Mouse (Mus musculus): ENCODE results near the gene Hyal1.

Gene Hyal1

DNA sequence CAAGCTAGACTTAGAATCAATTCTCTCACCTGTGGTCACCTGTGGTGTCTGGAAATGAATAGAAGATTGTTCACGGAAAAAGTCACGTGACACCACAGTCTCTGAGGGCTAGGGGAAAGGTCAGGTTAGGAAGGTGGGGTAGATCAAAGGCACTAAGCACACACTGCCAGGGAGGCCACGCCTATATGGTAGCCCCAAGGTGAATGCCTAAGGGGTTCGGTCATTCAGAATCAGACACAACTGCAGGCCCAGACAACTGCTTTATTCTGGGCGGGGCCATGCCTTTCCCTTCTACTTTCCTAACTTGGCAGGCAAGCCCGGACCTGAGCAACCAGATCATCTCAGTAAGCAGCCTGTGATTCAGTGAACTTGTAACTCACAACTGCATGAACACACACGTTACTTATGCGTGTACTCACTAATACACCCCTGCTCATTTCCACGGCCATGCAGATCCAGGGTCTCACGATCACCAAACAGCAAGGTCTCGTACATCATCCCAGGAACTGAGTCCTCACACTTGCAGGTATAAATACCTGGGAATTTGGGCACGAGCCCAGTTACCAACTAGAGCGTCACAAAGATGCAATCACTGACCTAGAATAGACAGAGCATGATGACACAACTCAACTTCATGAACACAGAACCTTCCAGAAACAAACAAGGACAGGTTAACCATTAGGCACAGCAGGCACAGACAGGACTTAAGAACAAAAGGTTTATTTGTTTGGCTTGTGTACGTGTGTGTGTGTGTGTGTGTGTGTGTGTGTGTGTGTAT lies 959 bp upstream of the Hyal1 start:
- no peak for DNase-seq

DNA sequence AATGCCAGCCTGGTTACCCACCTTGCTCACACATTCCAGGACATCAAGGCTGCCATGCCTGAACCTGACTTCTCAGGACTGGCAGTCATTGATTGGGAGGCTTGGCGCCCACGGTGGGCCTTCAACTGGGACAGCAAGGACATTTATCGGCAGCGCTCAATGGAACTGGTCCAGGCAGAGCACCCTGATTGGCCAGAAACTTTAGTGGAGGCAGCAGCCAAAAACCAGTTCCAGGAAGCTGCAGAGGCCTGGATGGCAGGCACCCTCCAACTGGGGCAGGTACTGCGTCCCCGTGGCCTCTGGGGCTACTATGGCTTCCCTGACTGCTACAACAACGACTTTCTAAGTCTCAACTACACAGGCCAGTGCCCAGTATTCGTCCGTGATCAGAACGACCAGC lies 1.1 kb downstream of the Hyal1 start:
- DNase-seq = no peak

DNA sequence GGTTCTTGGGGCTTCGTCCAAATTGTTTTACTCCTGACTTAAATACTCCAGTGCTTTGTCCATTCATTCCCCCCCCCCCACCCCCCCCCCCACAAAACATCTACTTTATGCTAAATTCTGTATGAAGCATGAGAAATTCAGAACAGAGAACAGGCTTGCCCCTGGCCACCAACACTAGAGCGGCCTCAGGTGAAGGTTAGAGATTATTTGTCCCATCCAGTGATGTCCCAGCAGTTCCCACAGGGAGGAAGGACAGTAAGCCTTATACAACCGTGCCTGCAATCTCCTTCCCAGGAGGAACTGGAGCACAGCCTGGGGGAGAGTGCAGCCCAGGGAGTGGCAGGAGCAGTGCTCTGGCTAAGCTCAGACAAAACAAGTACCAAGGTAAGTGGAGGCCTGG lies 1.9 kb downstream of the Hyal1 start, which contains the start of gene Naa80:
TSS of gene Naa80 (plus strand) at position 301 of the 400 bp plus-strand sequence.
- DNase-seq = no peak

DNA sequence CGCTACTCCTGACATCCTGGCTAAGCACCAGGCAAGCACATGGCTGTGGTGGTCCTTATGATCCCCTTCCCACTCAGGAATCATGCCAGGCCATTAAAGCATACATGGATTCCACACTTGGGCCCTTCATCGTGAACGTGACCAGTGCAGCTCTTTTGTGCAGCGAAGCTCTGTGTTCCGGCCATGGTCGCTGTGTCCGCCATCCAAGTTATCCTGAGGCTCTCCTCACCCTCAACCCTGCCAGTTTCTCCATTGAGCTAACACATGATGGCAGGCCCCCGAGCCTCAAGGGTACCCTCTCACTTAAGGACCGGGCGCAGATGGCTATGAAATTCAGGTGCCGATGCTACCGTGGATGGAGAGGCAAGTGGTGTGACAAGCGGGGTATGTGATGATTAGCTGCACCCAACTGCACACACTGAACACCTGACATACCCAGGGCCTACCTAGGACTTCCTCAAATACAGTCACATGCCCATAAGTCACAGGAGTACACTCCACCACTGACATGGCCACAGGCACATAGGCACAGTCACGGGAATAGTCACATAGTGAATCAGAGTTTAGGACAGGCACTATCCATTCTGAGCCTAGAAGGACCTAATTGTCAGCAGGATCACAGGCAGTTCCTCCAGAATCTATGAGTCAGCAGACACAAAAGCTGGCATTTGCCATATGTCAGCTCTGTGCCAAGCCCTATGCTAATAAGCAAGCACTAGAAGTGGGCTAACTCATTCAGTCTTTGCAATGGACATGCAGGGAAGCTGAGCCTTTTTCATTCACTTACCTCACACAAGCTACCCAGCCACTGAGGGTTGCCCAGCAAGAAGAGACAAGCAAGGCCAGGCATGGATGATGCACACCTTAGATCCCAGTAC lies 2.5 kb downstream of the Hyal1 start:
- no peak for DNase-seq

DNA sequence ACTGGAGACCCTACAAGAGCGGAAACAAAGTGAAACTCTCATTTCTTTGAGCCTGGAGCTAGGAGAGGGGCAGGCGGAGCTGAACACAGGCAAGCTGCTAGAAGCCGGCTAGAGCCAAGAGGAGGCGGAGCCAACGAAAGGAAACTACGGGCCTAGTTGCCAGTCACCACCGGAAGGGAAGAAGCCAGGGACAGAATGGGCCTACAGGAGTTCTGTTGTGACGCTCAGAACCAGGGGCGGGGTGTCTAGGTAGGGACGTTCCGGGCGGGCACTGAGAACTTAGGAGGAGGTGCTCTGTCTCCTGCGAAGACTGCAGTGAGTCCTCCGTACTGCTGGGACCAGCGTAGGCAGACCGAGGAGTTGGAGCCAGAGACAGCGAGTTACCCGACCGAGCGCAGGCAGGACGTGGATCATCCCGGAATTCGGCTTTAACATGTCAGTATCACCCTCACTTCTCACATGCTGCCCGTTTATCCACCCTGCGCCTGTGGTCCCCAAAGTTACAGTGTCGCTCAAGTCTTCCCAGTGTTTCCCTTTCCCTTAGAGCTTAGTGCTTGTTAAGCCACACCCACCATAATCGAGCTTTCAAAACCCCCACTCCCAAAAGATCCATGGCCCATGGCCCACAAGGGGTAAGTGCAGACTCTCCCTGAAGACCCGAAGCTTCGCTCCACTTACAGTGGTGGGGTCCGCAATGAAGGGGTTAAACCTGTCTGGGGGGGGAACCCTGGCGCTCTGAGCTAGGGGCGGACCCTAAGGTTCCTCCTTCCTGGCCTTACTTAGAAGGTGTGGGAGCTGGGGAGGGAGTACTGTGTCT lies 4.0 kb downstream of the Hyal1 start, which contains the start of gene Hyal3:
TSS of gene Hyal3 (plus strand) at position 318 of the 817 bp plus-strand sequence.
- peak; percentile 93 for DNase-seq

DNA sequence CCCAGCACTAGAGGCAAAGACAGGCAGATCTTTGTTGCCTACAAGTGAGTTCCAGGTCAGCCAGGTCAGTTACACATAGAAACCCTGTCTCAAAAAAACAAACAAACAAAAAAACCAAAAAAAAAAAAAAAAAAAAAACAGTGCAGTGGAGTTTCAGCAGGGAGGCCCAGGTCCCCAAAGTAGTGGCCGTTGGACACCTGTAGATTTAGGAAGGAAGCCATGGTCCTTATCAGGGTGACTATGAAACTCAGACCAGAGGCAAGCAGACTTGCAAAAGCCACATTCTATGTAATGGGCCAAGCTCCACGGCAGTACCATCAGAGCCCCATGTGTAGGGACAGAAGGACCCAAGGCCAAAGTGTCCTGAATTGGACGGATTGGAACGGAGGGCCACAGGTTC lies 4.9 kb downstream of the Hyal1 start:
- no peak for DNase-seq

DNA sequence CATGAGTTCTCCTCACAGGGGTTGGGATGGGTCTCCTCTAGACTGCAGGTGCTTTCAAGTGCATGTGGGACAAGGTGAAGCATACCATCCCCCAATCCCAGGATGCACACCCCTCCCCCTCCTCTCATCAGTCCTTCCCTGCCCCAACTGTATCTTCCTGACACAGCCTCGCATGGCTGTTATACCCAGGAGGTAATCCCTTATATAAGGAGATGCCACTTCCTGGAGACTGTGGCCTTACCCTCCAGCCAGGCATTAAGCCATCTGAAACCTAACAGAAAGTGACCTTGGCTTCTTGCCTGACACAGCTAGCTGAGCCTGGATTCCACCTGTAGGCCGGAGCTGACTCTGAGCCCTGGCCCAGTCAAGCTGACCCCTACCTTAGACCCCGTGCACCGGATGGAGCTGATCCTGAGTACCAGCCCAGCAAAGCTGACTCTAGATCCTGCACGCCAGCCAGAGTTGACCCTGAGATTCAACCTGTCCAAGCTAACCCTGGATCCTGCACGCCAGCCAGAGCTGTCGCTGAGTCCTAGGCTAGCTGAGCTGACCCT lies 5.9 kb downstream of the Hyal1 start:
- DNase-seq = no peak

DNA sequence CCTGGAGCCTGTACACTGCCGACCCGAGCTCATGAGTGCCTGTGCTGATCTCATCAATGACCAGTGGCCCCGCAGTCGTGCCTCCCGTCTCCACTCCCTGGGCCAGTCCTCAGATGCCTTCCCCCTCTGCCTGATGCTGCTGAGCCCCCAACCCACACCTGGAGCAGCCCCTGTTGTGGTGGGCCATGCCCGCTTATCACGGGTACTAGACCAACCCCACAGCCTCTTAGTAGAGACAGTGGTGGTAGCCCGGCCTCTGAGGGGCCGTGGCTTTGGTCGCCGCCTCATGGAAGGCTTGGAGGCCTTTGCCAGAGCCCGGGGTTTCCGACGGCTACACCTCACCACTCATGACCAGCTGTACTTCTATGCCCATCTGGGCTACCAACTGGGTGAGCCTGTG lies 6.4 kb downstream of the Hyal1 start:
- DNase-seq = no peak

DNA sequence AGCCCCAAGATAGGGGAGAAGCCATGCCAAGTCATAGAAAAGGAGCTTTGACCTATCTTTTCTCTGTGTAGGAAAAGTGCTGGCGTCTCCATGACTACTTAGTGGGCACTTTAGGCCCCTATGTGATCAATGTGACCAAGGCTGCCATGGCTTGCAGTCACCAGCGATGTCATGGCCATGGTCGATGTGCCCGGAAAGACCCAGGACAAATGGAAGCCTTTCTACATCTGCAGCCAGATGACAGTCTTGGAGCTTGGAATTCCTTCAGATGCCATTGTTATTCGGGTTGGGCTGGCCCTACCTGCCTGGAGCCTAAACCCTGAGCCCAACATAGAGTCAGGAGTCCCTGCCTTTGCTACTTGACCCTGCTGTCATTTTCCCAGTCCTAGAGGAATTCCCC lies 9.8 kb downstream of the Hyal1 start:
- DNase-seq = peak; percentile 72

DNA sequence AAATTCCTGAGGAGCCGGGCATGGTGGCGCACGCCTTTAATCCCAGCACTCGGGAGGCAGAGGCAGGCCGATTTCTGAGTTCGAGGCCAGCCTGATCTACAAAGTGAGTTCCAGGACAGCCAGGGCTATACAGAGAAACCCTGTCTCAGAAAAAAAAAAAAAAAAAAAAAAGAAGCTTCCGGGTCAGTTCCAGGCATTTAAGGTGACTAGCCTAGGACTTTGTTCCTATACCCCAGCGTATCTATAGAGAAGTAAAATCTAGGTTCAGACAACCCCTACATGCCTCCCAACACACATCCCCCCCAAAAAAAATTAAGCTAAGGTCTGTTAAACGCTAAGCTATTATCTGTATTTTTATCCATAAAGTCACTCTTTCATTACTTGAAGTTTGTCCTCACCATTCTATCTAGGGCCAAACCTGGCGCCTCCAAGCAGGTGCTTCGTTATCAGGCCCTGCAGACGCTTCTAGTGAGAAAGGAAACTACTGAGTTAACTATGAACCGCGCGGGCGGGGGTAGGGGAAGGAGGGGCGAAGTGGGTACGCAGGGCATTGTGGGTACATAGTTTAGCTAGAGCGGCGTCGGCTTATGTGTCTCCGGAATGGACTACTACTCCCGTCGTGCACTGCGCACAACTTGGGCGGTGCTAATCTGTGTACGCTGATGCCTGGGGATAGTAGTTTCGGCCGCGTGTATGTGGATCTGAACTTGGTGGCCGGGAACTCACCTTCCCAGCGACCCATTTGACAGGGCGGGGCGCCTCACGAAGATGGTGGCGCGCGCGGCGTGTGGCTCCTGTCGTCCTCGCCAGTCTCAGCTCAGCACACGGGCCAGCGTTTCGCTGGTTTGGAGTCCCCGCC lies 10.5 kb downstream of the Hyal1 start, which contains the start of gene Ifrd2:
TSS of gene Ifrd2 (plus strand) at position 669 of the 859 bp plus-strand sequence.
- DNase-seq = peak; percentile 99

DNA sequence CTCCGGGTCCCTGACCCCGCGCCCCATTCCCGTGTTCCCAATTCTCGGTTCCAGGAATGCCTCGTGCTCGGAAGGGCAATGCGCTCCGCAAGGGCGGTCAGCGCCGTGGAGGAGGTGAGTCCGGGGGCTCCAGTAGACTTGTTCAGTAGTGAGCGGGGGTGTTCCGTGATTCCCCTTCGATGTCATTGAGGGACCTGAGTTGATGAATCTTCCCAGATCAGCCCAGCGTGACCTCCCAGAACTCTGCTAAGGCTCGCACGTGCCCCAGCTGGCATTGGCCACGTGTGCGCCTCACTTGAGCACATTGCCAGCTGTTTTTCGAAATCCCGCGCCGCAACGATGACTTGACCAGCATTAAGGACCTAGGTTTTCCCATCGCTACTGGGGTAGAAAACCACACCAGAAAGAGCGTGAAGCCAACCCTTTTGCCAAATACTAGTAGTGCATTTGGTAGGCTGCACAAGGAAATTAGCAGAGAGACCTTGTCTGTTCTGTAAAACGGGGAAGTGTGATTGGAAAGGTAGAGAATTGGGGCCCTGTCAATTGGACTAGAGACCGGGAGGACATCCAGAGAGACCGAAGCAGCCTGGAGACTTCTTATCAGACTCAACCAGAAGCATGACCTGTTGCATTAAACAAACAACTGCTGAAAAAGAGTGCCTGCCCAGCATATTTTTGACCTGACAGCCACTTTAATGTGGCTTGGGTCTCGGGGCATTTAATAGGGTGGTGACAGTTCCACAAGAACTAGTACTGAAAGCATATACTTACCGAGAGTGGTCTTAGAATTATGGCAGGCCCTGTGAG lies 11.3 kb downstream of the Hyal1 start:
- DNase-seq = no peak

DNA sequence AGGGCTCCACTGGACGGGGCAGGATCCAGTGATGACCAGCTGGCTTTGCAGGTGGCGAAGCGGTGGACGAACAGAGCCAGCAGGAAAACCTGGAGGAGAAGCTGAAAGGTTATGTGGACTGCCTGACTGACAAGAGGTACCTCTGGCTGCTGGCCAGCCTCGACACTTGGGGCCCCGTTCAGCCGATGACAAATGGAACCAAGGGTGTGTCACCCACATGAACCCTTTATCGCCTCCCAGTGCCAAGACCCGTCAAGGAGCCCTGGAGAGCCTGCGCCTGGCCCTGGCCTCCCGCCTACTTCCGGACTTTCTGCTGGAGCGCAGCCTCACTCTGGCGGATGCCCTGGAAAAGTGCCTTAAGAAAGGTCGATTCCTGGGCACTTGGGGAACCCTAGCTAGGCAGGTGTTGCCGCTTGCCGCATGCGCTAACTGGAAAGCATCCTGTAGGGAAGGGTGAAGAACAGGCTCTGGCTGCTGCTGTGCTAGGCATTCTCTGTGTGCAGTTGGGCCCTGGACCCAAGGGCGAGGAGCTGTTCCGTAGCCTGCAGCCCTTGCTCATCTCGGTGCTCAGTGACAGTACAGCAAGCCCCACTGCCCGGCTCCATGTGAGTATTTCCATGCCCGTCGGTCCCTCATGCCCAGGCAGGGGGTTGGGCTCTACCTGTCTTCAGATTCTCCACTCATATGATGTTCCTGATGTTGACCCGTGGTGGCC lies 13.5 kb downstream of the Hyal1 start:
- peak; percentile 76 for DNase-seq

DNA sequence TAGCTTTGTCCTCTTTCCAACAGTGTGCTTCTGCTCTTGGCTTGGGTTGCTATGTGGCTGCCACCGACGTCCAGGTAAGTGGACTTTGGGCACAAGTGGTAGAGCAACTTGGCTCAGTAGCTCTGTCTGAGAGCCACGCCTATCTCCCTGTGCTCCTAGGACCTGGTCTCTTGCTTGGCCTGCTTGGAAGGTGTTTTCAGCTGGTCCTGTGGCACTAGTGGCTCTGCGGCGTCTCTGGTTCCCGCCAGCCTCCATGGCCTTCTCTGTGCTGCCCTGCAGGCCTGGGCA lies 14.0 kb downstream of the Hyal1 start:
- DNase-seq = no peak

DNA sequence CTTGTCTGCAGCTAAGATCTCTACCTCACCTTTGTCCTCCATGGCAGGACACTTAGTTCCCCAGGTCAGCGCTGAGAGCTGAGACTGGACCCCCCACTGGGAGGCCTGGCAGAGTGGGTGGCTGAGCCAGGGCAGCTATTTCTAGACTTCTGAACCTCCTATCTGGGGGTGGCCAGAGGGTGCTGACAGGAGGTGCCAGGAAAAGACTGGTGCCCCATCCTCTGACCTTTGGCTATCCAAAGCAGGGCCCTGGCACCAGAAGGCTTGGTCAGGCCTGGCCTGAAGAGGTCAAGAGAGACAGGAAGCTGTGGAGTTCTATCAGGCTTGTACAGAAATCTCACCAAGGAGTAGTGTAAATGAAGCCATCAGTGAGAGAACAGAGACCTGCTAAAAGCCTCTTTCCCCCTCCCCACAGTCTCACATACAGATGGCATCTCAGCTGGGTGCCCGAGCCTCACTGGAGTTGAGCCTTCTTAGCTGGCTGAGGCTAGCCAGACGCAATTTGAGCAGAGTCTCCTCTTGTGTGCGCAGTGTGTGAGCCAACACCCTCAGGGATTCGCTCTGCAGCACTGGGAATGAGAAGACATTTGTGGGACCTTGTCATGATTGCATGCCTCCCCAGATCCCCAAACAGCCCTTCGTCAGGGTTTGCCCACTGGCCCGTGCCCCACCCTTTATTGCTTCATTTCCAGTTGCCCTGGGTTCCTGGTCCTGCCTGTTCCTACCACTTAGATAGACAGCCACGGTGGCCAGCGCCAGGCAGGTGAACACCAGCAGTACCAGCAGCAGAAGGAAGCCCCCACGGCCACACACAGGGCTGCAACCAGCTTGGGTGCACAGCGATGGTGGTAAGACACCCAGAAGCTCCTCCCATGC lies 16.6 kb downstream of the Hyal1 start:
- peak; percentile 90 for DNase-seq

DNA sequence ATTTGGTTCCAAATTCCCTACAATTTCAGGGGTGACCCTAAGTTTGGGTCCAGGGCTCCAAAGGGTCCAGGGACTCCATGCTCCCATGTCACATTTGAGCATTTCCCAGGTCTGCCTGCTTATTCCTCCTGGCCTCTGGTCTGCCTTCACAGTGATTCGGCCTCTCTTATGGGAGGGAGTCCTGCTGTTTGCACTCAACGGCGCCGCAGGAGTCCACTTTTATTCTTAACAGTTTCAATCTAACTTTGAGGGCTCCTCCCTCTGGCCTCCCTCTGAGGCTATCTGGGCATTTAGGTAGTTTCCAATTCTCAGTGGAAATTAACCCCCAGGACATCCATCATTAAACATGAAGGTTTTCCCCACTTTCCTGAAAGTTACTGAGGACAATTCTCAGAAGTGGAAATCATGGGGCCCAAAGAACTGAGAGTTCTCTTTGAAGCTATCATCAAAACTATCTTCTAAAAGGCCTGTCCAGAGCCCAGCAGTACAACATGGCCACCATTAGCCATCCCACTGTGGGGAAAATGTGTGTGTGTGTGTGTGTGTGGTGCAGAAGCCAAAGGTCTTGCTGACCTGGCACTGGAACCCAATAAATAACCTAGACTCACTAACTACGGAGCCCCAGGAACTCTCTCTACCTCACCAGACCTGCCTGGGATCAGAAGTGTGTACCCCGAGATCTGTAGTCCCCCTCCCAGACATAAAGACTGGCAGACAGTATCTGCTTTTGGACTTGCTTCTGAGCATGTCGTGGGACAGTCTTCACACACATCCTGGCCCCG lies 17.7 kb downstream of the Hyal1 start:
- DNase-seq = no peak

DNA sequence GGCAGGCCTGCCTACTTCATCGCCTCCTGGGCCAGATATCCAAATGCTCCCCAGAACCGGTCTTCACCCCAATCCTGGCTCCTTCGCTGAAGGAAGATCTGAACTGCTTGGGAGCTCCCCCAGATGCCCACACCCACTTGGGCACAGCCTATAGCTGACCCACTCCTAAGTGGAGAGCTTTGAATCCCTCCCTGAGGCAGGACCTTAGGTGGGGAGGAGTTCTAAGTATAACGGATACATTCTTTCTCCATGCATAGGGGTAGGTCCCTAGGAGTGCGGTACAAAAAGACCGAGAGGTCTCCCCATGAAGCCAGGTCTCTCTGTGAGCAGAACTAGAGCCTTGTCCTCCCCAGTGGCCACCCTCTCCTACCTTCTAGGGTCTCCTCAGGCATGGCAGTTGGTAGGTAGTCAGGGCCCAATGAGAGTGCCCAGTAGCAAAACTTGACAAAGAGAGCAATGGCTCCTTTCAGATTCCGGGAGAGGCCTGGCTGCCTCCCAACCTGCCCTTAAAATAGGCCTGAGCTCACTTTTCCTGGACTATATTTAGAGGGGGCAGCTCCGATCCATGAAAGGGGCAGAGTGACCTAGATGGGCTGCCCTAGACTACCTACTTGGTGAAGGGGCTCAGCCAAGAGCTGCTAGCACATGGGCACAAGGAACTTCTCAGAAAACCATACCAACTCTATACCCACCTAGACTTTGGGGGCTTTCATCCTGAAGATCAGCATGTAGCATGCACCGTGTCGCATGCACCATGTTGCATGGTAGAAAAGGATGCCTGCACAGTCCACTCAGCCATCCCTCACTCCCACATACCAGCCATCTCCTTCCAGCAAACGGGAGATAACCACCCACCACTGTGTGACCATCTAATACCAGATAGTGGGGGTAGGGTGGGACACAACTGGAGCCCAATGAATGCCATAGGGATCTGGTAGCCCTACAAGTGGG lies 20.2 kb downstream of the Hyal1 start:
- DNase-seq = no peak

DNA sequence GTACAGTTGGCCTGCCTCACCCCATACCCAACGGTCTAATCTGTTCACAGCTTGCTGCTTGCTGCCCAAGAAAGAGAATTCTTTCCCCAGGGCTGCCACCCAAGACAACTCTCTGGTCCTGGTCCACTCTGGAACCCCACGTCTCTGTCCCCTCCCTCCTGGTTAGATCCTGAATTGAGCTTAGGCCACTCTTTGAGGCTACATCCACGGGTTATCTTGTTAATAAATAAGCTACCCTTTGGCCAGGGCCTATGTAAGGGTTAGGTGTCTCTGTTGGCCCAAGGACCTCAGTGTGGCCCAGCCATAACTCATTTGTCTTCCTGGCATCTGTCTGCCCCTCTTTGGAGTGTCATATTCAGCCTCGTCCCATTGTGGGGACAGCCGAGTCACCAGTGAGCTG lies 21.7 kb downstream of the Hyal1 start:
- DNase-seq = no peak
